Mouse (Mus musculus): ENCODE data around the gene Rnf157.
A peak's percentile ranks its signal among the peaks of the same experiment; 100 is the strongest.
"Not testable (repeated sequence)": the region's sequence is repeated elsewhere in the genome, so short reads cannot be mapped to it uniquely, and the experiment has no call there.

Rnf157 gene

GRCm38 (mm10) chr11:116383070-116383469, 29.8 kb downstream of the Rnf157 start:
- not testable (repeated sequence) for DNase-seq (ENCODE audit: low read depth)

GRCm38 (mm10) chr11:116380767-116381166, 32.1 kb downstream of the Rnf157 start:
- no peak for DNase-seq (ENCODE audit: low read depth)

GRCm38 (mm10) chr11:116379530-116379929, 33.3 kb downstream of the Rnf157 start:
- DNase-seq (ENCODE audit: low read depth): peak; percentile 77

GRCm38 (mm10) chr11:116376945-116377661, 35.7 kb downstream of the Rnf157 start:
- DNase-seq (ENCODE audit: low read depth): peak; percentile 84

- no peak for DNase-seq (ENCODE audit: low read depth)
Measured at GRCm38 (mm10) chr11:116371894-116372450, 40.9 kb downstream of the Rnf157 start.

GRCm38 (mm10) chr11:116369633-116370032, 43.2 kb downstream of the Rnf157 start:
- DNase-seq (ENCODE audit: low read depth): peak; percentile 67

GRCm38 (mm10) chr11:116369051-116369450, 43.8 kb downstream of the Rnf157 start:
- peak; percentile 39 for DNase-seq (ENCODE audit: low read depth)

GRCm38 (mm10) chr11:116368116-116368515, 44.7 kb downstream of the Rnf157 start:
- DNase-seq (ENCODE audit: low read depth): peak; percentile 91

GRCm38 (mm10) chr11:116366647-116367046, 46.2 kb downstream of the Rnf157 start:
- DNase-seq (ENCODE audit: low read depth): no peak

- no peak for DNase-seq (ENCODE audit: low read depth)
Measured at GRCm38 (mm10) chr11:116366124-116366523, 46.7 kb downstream of the Rnf157 start.

GRCm38 (mm10) chr11:116365432-116365831, 47.4 kb downstream of the Rnf157 start:
- no peak for DNase-seq (ENCODE audit: low read depth)

GRCm38 (mm10) chr11:116362015-116362414, 50.8 kb downstream of the Rnf157 start:
- no peak for DNase-seq (ENCODE audit: low read depth)

GRCm38 (mm10) chr11:116360915-116361314, 51.9 kb downstream of the Rnf157 start:
- DNase-seq (ENCODE audit: low read depth): not testable (repeated sequence)

GRCm38 (mm10) chr11:116359652-116360051, 53.2 kb downstream of the Rnf157 start:
- no peak for DNase-seq (ENCODE audit: low read depth)

- no peak for DNase-seq (ENCODE audit: low read depth)
Measured at GRCm38 (mm10) chr11:116358926-116359637, 53.8 kb downstream of the Rnf157 start.

GRCm38 (mm10) chr11:116354521-116354920, 58.3 kb downstream of the Rnf157 start:
- no peak for DNase-seq (ENCODE audit: low read depth)

- DNase-seq (ENCODE audit: low read depth): no peak
Measured at GRCm38 (mm10) chr11:116353535-116353934, 59.3 kb downstream of the Rnf157 start.

- DNase-seq (ENCODE audit: low read depth): peak; percentile 27
Measured at GRCm38 (mm10) chr11:116351294-116351693, 61.5 kb downstream of the Rnf157 start.

- DNase-seq (ENCODE audit: low read depth): no peak
Measured at GRCm38 (mm10) chr11:116347955-116348354, 64.9 kb downstream of the Rnf157 start.

GRCm38 (mm10) chr11:116347012-116347411, 65.8 kb downstream of the Rnf157 start:
- DNase-seq (ENCODE audit: low read depth): no peak

GRCm38 (mm10) chr11:116342069-116342791, 70.6 kb downstream of the Rnf157 start:
- DNase-seq (ENCODE audit: low read depth): no peak

GRCm38 (mm10) chr11:116337531-116337930, 75.3 kb downstream of the Rnf157 start:
- DNase-seq (ENCODE audit: low read depth): peak; percentile 63
